Mouse (Mus musculus): Measurements from ENCODE around the gene Clasp2. TPM values are rescaled to one million over a fixed set of nuclear protein-coding genes. Genes with fewer than 3 reads are reported as not detected.

Clasp2 gene
- polyA plus RNA-seq, 1 experiment: 0.19 TPM

DNA sequence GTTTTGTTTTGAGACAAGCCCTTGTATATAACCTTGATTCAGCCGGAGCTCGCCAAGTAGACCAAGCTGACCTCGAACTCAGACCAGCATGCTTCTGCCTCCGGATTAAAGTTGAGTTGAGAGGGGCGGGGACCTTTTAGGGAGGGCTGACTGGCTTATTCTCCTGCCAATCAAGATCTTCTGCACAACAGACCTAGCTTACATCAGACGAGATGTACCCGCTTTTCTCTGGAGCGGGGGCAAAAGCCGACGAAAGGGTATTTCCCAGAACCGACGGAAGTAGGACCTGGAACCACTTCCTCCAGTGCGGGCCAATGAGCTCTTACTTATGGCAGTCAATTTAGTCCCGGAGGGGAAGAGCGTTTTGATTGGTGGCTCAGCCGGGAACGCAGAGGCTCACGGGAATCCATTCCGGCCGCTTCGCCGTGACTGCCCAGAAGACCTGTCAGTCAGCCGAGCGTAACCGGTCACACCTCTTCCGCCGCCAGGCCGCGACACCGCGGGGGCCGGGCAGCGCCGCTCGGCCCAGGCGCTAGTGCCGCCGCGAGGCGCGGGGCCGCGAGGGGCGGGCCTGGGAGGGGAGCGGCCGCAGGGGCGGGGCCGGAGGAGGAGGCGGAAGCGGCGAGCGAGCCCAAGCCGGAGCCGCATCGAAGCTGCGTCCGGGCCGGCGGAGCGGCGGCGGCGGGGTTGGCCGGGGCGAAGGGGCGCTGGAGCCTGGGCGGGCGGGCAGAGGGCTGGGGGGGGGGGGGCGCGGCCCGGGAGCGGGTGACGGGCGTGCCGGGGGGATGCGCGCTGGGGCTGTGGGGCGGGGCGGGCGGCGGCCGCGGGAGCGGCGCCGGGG, 189.5 kb downstream of the Clasp2 start, which contains the start of gene Ubp1:
Ubp1 (plus strand) TSS at position 401 of the 841 bp plus-strand sequence.
- Histone ChIP-seq H3K4me3 (replicated peaks) (peak within 1 kb of the TSS; percentile 100), H3K9me3 (ENCODE audit: control insufficient read depth, low read length) (no peaks in the 10 kb centered on the region), H3K4me1 (ENCODE audit: control insufficient read depth) (peaks cover 50% of the 10 kb centered on the region), H3K36me3 (ENCODE audit: control insufficient read depth) (peaks cover 26% of the 10 kb centered on the region), H3K27me3 (ENCODE audit: control insufficient read depth) (no peaks in the 10 kb centered on the region)
- TF ChIP-seq TAL1 (IDR thresholded peaks at IDR 0.05; ENCODE audit: low read length) (no peak), GATA1 (IDR thresholded peaks at IDR 0.05; ENCODE audit: low read length) (no peak)

DNA sequence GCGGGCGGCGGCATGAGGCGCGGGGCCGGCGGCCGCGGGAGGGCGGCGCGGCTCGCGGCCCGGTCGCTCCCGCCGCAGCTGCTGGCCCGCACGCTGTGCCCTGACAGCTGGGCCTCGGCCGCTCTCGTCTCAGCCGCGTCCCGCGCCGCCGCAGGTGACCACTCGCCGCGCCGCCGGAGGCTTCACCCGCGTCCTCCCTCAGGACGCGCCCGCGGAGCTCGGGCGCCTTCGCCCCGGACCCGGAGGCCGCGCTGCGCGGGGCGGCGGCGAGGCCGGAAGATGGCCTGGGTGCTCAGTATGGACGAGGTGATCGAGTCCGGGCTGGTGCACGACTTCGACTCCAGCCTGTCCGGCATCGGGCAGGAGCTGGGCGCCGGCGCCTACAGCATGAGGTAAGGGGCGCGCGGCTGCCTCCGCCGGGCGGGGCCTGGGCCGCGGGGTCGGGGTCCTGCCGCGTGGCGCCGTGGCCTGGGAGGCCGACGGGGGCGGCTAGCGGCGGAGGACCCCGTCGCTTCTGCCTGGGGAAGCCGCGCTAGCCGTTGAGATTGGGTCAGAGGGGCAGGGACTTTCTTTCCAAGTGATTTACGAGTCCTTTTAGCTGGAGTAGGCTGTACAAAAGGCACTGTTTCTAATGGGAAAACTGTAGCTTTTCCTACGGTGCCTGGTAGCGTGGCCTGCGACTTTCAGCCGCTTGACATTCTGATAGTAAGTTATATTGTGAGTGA, 190.3 kb downstream of the Clasp2 start:
- Histone ChIP-seq H3K9me3 (ENCODE audit: control insufficient read depth, low read length) (no peaks in the 10 kb centered on the region), H3K36me3 (ENCODE audit: control insufficient read depth) (peaks cover 34% of the 10 kb centered on the region), H3K27me3 (ENCODE audit: control insufficient read depth) (no peaks in the 10 kb centered on the region), H3K4me1 (ENCODE audit: control insufficient read depth) (peaks cover 58% of the 10 kb centered on the region), H3K4me3 (replicated peaks) (peak overlapping the region; percentile 100)
- TF ChIP-seq GATA1 (IDR thresholded peaks at IDR 0.05; ENCODE audit: low read length) (no peak), TAL1 (IDR thresholded peaks at IDR 0.05; ENCODE audit: low read length) (no peak)

DNA sequence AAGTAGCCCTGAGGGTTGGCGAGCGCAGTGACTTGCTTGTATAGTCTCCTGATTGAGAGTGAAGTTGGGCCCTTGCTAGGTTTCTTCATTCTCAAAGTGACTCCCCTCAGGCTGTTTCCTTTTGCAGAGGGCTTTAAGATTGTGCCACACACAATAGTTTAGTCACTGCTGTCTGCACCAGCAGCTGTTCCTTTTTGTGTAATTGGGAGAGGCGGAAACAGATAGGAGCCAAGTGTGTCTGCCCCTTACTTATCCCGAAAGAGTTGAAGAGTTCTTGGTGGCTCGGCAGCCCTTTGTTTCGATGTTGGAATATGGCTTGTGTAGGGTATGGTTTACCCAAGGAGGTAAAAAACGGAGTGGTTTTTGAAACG, 190.8 kb downstream of the Clasp2 start:
- TF ChIP-seq TAL1 (IDR thresholded peaks at IDR 0.05; ENCODE audit: low read length): no peak
- TF ChIP-seq GATA1 (IDR thresholded peaks at IDR 0.05; ENCODE audit: low read length): no peak
- no peaks in the 10 kb centered on the region for H3K9me3 ChIP-seq (ENCODE audit: control insufficient read depth, low read length)
- H3K4me3 ChIP-seq (replicated peaks): peak overlapping the region; percentile 100
- H3K4me1 ChIP-seq (ENCODE audit: control insufficient read depth): peaks cover 62% of the 10 kb centered on the region
- no peaks in the 10 kb centered on the region for H3K27me3 ChIP-seq (ENCODE audit: control insufficient read depth)
- peaks cover 38% of the 10 kb centered on the region for H3K36me3 ChIP-seq (ENCODE audit: control insufficient read depth)

DNA sequence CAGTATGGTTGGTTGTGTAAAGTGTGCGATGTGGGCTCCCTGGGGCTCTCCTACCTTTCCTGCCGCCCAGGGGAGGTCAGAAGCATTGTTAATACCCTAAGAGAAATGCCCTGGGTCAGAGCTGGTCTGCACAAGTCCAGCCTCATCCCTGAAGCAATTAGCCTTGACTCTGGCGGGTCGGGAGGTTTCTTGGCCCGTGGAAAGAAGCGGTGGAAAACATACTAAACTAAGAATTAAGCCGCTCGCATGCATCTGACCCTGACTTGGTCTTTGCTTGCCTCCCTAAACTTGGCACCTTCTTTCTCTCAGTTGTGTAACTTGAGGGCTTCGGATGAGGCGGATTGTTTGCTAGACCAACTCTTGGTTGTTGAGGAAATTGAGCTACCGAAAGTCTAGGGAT, 191.2 kb downstream of the Clasp2 start:
- Histone ChIP-seq H3K4me1 (ENCODE audit: control insufficient read depth) (peaks cover 65% of the 10 kb centered on the region), H3K36me3 (ENCODE audit: control insufficient read depth) (peaks cover 42% of the 10 kb centered on the region), H3K9me3 (ENCODE audit: control insufficient read depth, low read length) (no peaks in the 10 kb centered on the region), H3K4me3 (replicated peaks) (peak overlapping the region; percentile 100), H3K27me3 (ENCODE audit: control insufficient read depth) (no peaks in the 10 kb centered on the region)
- TF ChIP-seq GATA1 (IDR thresholded peaks at IDR 0.05; ENCODE audit: low read length): no peak
- TF ChIP-seq TAL1 (IDR thresholded peaks at IDR 0.05; ENCODE audit: low read length): no peak

DNA sequence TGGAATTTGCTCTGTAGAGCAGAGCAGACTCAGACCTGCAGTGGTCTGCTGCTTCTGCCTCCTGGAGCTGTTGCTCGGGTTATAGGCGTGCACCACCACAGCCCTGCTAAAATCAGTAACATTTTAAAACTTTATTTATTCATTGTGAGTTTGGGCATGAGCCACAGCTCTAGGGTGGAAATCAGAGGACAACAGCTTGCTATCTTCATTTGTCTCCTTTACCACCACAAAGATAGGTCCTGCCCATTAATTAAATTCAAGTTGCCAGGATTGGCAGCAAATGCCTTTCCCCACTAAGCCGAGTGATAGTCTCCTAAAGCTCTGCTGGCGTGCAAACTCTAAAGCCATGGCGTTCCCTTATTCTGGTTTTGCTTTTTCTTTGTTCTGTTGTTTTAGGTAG, 194.4 kb downstream of the Clasp2 start:
- Histone ChIP-seq H3K27me3 (ENCODE audit: control insufficient read depth) (no peaks in the 10 kb centered on the region), H3K4me1 (ENCODE audit: control insufficient read depth) (peaks cover 80% of the 10 kb centered on the region), H3K9me3 (ENCODE audit: control insufficient read depth, low read length) (no peaks in the 10 kb centered on the region), H3K36me3 (ENCODE audit: control insufficient read depth) (peaks cover 66% of the 10 kb centered on the region), H3K4me3 (replicated peaks) (peak overlapping the region; percentile 25)
- TF ChIP-seq TAL1 (IDR thresholded peaks at IDR 0.05; ENCODE audit: low read length) (no peak), GATA1 (IDR thresholded peaks at IDR 0.05; ENCODE audit: low read length) (no peak)

DNA sequence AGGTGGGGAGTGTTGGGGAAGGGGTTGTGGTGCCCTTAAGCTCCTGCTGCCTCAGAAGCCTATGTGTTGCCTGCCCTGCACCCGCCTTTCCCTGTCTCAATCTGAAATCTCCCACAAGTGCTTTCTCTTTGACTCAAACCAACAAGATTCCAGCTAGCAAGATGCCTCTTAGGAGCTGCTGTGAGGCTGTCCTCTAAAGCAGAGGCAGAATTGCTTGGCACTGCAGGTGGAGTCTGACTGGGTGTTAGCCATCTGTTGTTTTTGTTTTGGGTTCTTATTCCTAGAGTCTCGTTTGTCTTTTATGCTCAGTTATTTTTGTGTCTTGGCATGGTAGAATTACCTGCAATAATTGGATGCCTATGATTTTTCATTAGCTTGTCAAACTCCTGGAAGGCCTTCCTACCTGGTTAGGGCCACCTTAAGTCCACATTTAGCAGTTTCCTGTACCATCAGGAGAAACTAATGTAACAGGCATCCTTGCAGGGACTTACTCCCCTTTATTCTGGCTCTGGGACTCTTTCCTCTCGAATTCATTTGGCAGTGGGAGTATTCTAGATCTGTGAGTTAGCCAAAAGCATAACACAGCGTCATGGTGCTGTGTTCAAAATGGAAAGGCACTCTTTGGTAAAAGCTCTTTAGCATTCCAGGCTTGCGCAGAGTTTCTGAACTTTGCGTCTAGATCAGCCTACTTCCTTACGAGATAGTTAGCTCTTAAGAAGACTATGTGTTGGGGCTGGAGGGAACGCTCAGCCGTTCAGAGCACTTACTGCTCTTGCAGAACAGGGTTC, 198.0 kb downstream of the Clasp2 start:
- Histone ChIP-seq H3K27me3 (ENCODE audit: control insufficient read depth) (no peaks in the 10 kb centered on the region), H3K4me3 (replicated peaks) (peak overlapping the region; percentile 27), H3K36me3 (ENCODE audit: control insufficient read depth) (peaks cover 78% of the 10 kb centered on the region), H3K4me1 (ENCODE audit: control insufficient read depth) (peaks cover 95% of the 10 kb centered on the region), H3K9me3 (ENCODE audit: control insufficient read depth, low read length) (no peaks in the 10 kb centered on the region)
- no peak for TF ChIP-seq TAL1 (IDR thresholded peaks at IDR 0.05; ENCODE audit: low read length)
- no peak for TF ChIP-seq GATA1 (IDR thresholded peaks at IDR 0.05; ENCODE audit: low read length)

DNA sequence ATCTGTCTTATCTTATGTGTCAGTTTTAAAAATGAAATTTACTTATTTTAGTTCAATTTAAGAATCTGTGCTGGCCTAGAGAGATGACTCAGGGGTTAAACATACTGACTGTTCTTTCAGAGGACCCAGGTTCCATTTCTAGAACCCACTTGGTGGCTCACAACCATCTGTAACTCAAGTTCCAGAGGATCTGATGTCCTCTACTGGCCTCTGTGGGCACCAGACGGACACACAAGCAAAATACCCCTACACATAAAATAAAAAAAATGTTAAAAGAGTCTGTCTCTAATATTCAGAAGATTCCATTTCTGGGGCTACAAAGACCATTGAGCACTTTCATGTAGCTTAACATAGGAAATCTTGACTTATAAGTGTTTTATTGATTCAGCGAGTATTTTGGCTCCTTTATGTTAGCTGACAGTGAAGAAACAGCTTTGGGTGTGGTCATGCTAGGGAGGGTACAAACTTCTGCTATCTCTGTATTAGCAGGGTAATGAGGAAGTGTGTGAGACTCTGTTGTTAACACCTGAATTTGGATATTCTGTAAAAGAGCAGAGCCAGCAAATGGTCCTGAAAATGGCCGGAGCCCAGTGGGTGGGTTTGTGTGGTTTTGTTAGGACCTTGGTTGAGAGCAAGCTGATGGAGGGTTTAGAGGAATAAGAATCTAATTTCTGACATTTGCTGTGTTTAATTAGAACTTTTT, 200.0 kb downstream of the Clasp2 start:
- H3K4me3 ChIP-seq (replicated peaks): peak overlapping the region; percentile 51
- no peak for TF ChIP-seq GATA1 (IDR thresholded peaks at IDR 0.05; ENCODE audit: low read length)
- no peak; the same call in 2 of the 3 replicates for TF ChIP-seq TAL1 (IDR thresholded peaks at IDR 0.05; ENCODE audit: low read length)

DNA sequence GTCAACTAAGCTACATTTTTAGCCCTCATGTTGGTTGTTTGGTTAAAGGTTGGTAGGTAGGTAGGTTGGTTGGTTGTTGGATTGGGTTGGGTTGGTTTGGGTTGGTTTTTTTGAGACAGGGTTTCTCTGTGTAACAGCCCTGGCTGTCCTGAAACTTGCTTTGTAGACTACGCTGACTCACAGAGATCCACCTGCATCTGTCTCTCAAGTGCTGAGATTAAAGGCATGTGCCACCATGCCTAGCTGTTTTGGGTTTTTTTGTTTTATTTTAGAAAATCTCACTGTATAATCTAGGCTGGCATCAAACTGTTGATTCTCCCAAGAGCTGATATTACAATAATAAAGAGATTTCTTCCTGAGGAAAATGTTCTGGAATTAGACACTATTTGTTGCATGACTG, 202.1 kb downstream of the Clasp2 start:
- TF ChIP-seq TAL1 (IDR thresholded peaks at IDR 0.05; ENCODE audit: low read length) (no peak), GATA1 (IDR thresholded peaks at IDR 0.05; ENCODE audit: low read length) (no peak)
- Histone ChIP-seq H3K4me1 (ENCODE audit: control insufficient read depth) (peaks cover 76% of the 10 kb centered on the region), H3K27me3 (ENCODE audit: control insufficient read depth) (no peaks in the 10 kb centered on the region), H3K9me3 (ENCODE audit: control insufficient read depth, low read length) (no peaks in the 10 kb centered on the region), H3K4me3 (replicated peaks) (no peak overlapping the region), H3K36me3 (ENCODE audit: control insufficient read depth) (peaks cover 85% of the 10 kb centered on the region)

More for the DNA sequence above, 200.0 kb downstream of the Clasp2 start:
- H3K4me1 ChIP-seq (ENCODE audit: control insufficient read depth): peaks cover 82% of the 10 kb centered on the region
- peaks cover 81% of the 10 kb centered on the region for H3K36me3 ChIP-seq (ENCODE audit: control insufficient read depth)
- H3K27me3 ChIP-seq (ENCODE audit: control insufficient read depth): no peaks in the 10 kb centered on the region
- H3K9me3 ChIP-seq (ENCODE audit: control insufficient read depth, low read length): no peaks in the 10 kb centered on the region
